Mouse (Mus musculus): Measurements from ENCODE around the gene Chid1. TPM values are rescaled to one million over a fixed set of nuclear protein-coding genes. Genes with fewer than 3 reads are reported as not detected.

The Chid1 gene
- polyA plus RNA-seq, 1 experiment from 2014 or later = 24.3 TPM

DNA sequence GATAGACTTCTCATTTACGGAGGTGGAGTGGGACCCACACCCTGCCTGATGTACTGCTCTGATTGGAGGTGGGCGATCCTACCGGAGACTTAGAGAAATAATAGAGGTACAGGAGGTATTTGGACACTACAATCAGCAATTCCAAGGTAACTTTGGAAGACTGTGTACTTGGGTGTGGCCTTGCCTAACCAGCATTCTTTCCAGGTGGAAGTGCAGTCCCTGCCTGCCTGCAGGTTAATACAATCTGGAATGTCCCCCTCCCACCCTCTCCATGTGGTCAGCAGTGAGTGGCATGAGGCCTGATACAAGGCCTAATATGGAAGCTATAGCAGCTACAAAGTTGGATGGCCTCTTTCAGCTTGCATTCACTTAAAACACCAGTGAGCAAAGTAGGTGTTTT, 30.3 kb upstream of the Chid1 start:
- no peak for ATAC-seq
- Histone ChIP-seq H3K4me1 (peaks cover 15% of the 10 kb centered on the region), H3K4me2 (no peak overlapping the region), H3K4me3 (no peak overlapping the region), H3K9me3 (replicated peaks) (no peaks in the 10 kb centered on the region), H3K9ac (no peak overlapping the region), H3K27me3 (no peaks in the 10 kb centered on the region), H3K36me3 (ENCODE audit: poor library complexity, severe bottlenecking) (no peaks in the 10 kb centered on the region), H3K27ac (no peak overlapping the region)
- 93% methylated on average over 3 of the region's 3 CpGs for WGBS

DNA sequence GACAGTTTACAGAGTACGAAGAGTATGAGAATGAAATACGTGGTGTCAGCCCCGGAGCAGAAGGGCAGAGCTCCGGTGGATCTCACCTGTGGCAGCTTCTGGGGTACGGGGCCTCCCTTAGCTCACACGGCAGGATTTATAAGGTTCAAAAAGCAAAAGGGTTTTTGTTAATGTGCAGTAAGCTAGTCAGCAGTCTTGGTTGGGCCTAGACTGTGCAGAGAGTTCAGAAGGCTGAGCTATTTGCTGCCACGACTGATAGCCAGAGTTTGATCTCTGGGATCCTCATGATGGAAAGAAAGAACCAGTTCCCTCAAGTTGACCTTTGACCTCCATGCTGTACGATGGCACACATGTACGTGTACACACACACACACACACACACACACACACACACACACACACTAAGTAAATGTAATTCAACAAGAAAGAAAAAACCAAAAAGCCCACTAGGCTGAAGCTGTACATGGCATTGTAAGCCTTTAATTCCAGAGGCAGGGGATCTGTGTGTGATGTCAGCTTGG, 29.7 kb upstream of the Chid1 start:
- ATAC-seq = no peak
- 90% methylated on average over 9 of the region's 9 CpGs for WGBS

DNA sequence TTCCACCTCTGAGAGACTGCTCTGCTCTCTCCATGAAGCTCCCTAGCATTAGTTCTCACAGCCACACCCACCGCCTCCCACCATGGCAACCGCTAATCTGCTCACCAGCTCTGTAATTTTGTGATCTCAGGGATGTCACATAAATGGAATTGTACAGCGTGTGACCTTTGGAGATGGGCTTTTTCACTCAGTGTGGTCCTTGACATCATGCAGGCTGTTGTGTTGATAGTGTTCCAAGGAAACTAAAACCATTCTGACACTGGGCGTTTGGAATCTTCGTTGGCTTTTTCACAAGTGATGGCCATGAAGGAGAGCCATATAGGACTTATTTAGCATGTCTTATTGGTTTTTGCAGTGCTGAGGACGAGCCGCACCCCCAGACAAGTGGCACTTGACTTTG, 26.9 kb upstream of the Chid1 start:
- Histone ChIP-seq H3K9me3 (replicated peaks) (no peaks in the 10 kb centered on the region), H3K36me3 (ENCODE audit: poor library complexity, severe bottlenecking) (no peaks in the 10 kb centered on the region), H3K27me3 (no peaks in the 10 kb centered on the region), H3K4me3 (no peak overlapping the region), H3K9ac (no peak overlapping the region), H3K4me2 (no peak overlapping the region), H3K4me1 (peaks cover 35% of the 10 kb centered on the region), H3K27ac (0 out of 2 replicates have a peak overlapping the region, but pooled peaks have one; percentile 14)
- ATAC-seq = no peak
- WGBS = 78% methylated on average over 7 of the region's 7 CpGs

More for the DNA sequence above, 29.7 kb upstream of the Chid1 start:
- H3K9me3 ChIP-seq (replicated peaks) = no peaks in the 10 kb centered on the region
- no peak overlapping the region for H3K4me2 ChIP-seq
- no peak overlapping the region for H3K9ac ChIP-seq
- no peak overlapping the region for H3K4me3 ChIP-seq
- H3K36me3 ChIP-seq (ENCODE audit: poor library complexity, severe bottlenecking) = no peaks in the 10 kb centered on the region
- H3K27me3 ChIP-seq = no peaks in the 10 kb centered on the region
- peaks cover 20% of the 10 kb centered on the region for H3K4me1 ChIP-seq
- H3K27ac ChIP-seq = no peak overlapping the region

DNA sequence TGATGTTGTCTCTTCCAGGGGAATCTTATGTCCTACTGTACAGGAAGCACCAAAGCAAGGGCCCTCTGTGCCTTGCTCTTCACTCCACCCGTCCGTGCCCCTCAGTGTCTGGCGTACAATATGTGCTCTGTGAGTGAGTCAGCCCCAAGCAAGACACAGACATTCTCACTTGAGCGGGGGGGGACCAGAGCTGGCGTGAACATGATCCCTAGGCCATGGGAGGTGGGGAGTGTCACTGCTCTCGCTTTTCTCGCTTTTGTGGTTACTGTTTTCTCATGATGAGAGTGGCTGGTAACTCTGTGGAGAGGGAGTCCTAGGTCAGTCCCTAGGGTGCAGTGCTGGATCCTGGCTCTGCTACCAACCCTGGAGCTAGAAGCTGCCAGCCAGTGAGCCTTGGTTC, 24.9 kb upstream of the Chid1 start:
- Histone ChIP-seq H3K9me3 (replicated peaks) (no peaks in the 10 kb centered on the region), H3K4me2 (no peak overlapping the region; the same call in 1 of the 2 replicates), H3K4me1 (peaks cover 40% of the 10 kb centered on the region), H3K27ac (no peak overlapping the region), H3K4me3 (no peak overlapping the region), H3K36me3 (ENCODE audit: poor library complexity, severe bottlenecking) (no peaks in the 10 kb centered on the region), H3K9ac (no peak overlapping the region), H3K27me3 (peaks cover 5% of the 10 kb centered on the region; the same call in 1 of the 2 replicates)
- 81% methylated on average over 7 of the region's 7 CpGs for WGBS
- ATAC-seq = no peak

DNA sequence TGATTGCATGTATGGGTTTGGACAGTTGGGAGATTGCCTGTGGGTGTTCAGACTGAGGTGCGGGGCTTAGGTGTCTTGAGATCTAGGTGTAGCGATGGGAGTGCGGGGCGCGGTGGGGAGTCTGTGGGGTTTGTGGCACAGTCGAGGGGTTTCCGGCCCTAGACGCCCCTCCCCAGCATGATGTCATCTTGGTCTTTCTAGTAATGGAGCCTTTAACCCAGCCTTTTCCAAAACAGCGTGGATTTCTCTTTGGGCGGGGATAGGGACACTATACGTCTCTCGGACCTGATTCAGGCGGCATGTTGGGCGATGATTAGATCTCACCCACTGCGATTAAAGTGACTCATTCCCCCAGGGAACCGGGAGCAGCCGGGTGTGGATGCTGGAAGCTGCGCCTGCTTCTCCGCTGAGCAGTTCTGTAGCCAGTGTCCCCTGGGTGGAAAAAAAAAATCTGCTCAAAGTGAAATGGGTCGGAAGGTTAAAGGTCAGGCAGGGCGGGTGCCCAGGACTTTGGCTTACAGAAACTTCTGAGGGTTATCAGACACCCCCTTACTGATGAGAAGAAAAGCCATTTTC, 23.3 kb upstream of the Chid1 start:
- H3K4me2 ChIP-seq = peak overlapping the region; percentile 83
- peak overlapping the region; percentile 98 for H3K9ac ChIP-seq
- H3K9me3 ChIP-seq (replicated peaks) = no peaks in the 10 kb centered on the region
- H3K27ac ChIP-seq = peak overlapping the region; percentile 78; the same call in 1 of the 2 replicates
- H3K36me3 ChIP-seq (ENCODE audit: poor library complexity, severe bottlenecking) = no peaks in the 10 kb centered on the region
- H3K4me1 ChIP-seq = peaks cover 40% of the 10 kb centered on the region
- peaks cover 5% of the 10 kb centered on the region; the same call in 1 of the 2 replicates for H3K27me3 ChIP-seq
- ATAC-seq = peak; percentile 31
- peak overlapping the region; percentile 97 for H3K4me3 ChIP-seq
- WGBS = 2% methylated on average over 21 of the region's 21 CpGs

DNA sequence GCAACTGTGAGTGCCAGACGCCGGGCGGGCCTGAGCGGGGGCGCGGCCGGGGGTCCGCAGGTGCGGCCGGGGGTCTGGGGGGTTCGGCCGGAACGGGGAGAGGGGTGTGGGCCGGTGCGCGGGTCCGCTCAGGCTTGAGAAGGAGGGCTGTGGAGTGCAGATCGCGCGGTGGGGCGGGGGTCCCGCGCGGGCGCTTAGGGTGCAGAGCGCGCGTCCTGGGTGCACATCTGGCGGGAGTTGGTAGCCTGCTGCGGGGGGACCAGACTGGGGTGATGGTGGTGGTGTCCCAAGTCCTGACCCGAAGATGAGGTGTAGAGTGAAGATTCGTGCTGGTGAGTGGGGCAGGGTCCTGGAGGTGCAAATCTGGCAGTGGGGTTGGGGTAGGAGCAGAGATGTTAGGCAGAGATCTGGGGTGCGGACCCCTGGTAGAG, 22.8 kb upstream of the Chid1 start:
- Histone ChIP-seq H3K36me3 (ENCODE audit: poor library complexity, severe bottlenecking) (no peaks in the 10 kb centered on the region), H3K9me3 (replicated peaks) (no peaks in the 10 kb centered on the region), H3K27me3 (peaks cover 5% of the 10 kb centered on the region; the same call in 1 of the 2 replicates), H3K27ac (peak overlapping the region; percentile 78), H3K4me1 (peaks cover 38% of the 10 kb centered on the region), H3K4me3 (peak overlapping the region; percentile 97), H3K4me2 (peak overlapping the region; percentile 83), H3K9ac (peak overlapping the region; percentile 98)
- WGBS = under 1% methylated on average over 33 of the region's 33 CpGs
- ATAC-seq = peak; percentile 65

DNA sequence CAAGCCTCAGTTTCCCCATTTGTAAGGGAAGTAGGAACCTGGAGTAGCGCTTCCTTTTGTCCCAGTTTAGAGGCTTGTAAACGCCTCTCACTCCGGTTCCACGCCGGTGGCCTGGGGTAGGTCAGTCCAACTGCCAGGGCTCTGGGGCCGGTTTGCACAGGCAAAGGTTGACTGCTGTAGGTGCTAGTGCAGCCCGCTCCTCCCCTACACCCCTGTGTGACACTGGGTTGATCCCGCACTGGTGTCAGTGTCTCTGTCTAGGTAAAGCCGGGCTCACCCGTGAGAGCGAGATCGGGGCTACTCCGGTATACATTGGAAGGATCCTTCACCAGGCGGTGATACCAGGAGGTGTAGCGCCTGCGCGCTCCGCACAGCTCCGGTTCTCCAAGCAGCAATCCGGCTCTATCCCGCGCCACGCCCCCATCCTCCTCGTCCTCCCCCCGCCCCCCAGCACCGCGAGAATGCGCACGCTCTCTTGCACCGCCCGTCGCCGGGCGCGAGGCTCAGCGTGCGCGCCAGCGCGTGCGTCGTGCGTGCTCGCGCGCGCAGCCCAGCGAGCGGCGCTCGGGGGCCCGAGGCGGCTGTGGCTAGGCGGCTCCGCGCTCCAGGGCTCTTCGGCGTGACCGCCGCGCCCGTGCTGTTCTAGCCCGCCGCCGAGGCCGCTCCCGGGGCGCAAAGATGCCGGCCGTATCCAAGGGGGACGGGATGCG, 22.2 kb upstream of the Chid1 start, which contains the start of gene Ap2a2:
Gene Ap2a2 (plus strand): TSS at position 492 of the 710 bp plus-strand sequence.
- peaks cover 5% of the 10 kb centered on the region; the same call in 1 of the 2 replicates for H3K27me3 ChIP-seq
- peak within 1 kb of the TSS; percentile 98 for H3K9ac ChIP-seq
- H3K27ac ChIP-seq = peak within 1 kb of the TSS; percentile 78
- peak; percentile 96 for ATAC-seq
- peak within 1 kb of the TSS; percentile 97 for H3K4me3 ChIP-seq
- H3K4me2 ChIP-seq = peak within 1 kb of the TSS; percentile 83
- no peaks in the 10 kb centered on the region for H3K9me3 ChIP-seq (replicated peaks)
- under 1% methylated on average over 70 of the region's 72 CpGs for WGBS
- no peaks in the 10 kb centered on the region for H3K36me3 ChIP-seq (ENCODE audit: poor library complexity, severe bottlenecking)
- peaks cover 32% of the 10 kb centered on the region for H3K4me1 ChIP-seq

DNA sequence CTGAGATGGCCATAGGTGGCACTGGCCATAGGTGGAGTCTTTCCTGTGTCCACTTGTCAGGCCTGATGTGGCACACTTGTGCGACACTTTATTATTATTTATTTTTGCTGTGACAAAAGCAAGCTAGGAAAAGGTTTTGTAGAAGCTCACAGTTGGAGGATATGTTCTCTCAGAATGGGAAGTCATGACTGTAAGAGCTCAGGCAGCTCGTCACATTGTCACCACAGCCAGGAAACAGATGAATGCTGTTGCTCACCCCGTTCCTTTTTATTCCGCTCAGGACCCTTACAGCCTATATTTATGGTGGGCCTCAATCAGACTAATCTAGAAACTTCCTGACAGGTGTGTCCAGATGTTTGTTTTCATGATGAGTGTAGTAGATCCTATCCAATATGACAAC, 20.8 kb upstream of the Chid1 start:
- no peak overlapping the region for H3K27ac ChIP-seq
- H3K36me3 ChIP-seq (ENCODE audit: poor library complexity, severe bottlenecking) = no peaks in the 10 kb centered on the region
- H3K4me1 ChIP-seq = peaks cover 25% of the 10 kb centered on the region
- no peak overlapping the region for H3K9ac ChIP-seq
- H3K27me3 ChIP-seq = peaks cover 5% of the 10 kb centered on the region; the same call in 1 of the 2 replicates
- H3K4me2 ChIP-seq = no peak overlapping the region
- no peak overlapping the region for H3K4me3 ChIP-seq
- ATAC-seq = no peak
- 95% methylated on average over 4 of the region's 4 CpGs for WGBS
- no peaks in the 10 kb centered on the region for H3K9me3 ChIP-seq (replicated peaks)

DNA sequence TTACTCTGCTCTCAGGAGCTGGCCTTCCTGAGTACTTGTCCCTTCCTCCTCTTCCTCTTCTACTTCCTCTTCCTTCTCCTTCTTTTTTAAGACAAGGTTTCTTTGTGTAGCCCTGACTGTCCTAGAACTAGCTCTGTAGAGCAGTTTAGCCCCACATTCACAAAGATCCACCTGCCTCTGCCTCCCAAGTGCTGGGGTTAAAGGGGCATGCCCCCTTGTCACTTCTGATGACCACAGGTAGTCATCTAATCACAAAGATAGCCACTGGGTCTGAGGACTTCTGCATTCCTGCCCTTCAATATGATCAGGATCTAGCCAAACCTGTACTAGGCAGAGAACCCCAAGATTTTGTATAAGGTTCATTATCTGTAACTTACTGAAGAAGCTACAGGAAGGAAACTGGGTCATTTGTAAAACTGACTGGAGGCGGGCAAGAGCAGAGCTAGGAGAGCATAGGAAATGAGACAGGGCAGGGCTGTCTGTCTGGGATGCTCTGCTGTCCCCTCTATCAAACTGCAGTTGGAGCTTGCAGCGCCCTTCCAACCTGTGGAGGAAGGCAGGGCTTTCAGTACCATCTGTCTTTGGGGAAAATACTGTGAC, 20.2 kb upstream of the Chid1 start:
- Histone ChIP-seq H3K4me2 (no peak overlapping the region), H3K27me3 (peaks cover 5% of the 10 kb centered on the region; the same call in 1 of the 2 replicates), H3K9me3 (replicated peaks) (no peaks in the 10 kb centered on the region), H3K4me3 (no peak overlapping the region), H3K4me1 (peaks cover 24% of the 10 kb centered on the region), H3K36me3 (ENCODE audit: poor library complexity, severe bottlenecking) (no peaks in the 10 kb centered on the region), H3K27ac (no peak overlapping the region), H3K9ac (no peak overlapping the region)
- WGBS = 78% methylated on average over 2 of the region's 2 CpGs
- no peak for ATAC-seq

DNA sequence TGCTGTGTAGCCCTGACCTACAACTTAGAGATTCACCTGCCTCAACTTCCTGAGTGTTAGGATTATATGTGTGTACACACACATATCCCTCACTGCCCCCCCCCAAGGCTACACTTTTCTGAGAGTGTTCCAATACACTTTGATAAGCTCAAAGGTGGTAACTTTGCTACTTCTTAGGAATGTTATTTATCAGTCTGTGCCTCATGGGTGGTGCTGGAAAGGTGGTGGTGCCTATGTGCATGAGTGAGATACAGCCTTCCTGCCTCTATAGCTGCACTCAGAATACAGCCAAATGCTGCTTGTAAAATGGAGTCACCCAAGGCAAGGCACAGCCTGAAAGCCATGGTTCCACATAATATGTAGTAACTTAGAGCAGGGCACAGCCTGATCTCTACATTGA, 19.3 kb upstream of the Chid1 start:
- H3K9me3 ChIP-seq (replicated peaks) = no peaks in the 10 kb centered on the region
- no peaks in the 10 kb centered on the region for H3K36me3 ChIP-seq (ENCODE audit: poor library complexity, severe bottlenecking)
- H3K27ac ChIP-seq = no peak overlapping the region
- no peak overlapping the region for H3K9ac ChIP-seq
- H3K27me3 ChIP-seq = peaks cover 5% of the 10 kb centered on the region; the same call in 1 of the 2 replicates
- ATAC-seq = no peak
- no peak overlapping the region for H3K4me2 ChIP-seq
- H3K4me1 ChIP-seq = peaks cover 16% of the 10 kb centered on the region
- no peak overlapping the region for H3K4me3 ChIP-seq

DNA sequence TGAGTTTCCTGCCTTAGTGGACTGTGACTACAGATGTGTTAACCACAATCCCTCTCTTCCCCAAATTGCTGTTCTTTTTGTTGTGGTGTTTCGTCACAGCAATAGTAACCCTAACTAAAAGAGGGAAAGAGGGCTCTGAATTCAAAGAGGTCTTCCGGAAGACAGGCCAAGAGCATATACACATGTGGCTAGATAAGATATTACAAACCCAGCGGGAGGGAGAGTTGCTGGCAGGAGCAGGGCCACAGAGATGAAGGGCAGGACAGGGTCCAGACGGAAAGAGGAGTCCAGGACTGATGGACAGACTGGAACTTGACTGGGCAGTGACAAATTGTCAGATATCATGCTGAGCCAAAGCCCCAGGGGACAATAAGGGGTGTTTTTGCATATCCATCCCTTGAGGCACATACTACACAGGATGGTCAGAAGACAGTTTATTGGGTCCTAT, 18.7 kb upstream of the Chid1 start:
- Histone ChIP-seq H3K9ac (no peak overlapping the region), H3K27ac (no peak overlapping the region), H3K4me1 (peaks cover 11% of the 10 kb centered on the region), H3K9me3 (replicated peaks) (no peaks in the 10 kb centered on the region), H3K36me3 (ENCODE audit: poor library complexity, severe bottlenecking) (no peaks in the 10 kb centered on the region), H3K4me3 (no peak overlapping the region), H3K4me2 (no peak overlapping the region), H3K27me3 (peaks cover 5% of the 10 kb centered on the region; the same call in 1 of the 2 replicates)
- ATAC-seq = no peak
- WGBS = 76% methylated on average over 4 of the region's 4 CpGs

DNA sequence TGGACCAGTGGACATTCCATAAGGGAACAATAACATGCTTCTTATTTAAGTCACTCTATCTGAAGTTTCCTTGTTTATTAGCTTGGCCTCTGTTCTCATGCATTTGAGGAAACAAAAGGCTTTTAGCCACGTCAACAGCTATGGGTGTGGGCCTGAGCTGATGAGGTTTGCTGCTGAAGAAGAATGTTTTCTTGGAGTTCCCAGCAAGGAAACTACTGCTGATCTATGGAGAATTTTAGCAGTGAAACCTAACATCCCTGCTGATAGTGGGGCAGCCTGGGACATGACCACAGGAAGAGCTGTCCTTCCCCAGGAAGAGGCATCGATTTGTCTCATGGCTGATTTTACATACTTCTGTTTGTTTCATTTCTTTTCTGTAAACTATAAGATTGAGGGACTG, 10.8 kb upstream of the Chid1 start:
- H3K27ac ChIP-seq = no peak overlapping the region
- ATAC-seq = no peak
- H3K4me3 ChIP-seq = no peak overlapping the region
- H3K9ac ChIP-seq = no peak overlapping the region
- H3K27me3 ChIP-seq = no peaks in the 10 kb centered on the region
- no peak overlapping the region for H3K4me2 ChIP-seq
- H3K4me1 ChIP-seq = no peaks in the 10 kb centered on the region
- H3K36me3 ChIP-seq (ENCODE audit: poor library complexity, severe bottlenecking) = no peaks in the 10 kb centered on the region
- WGBS = 82% methylated on average over 2 of the region's 2 CpGs
- H3K9me3 ChIP-seq (replicated peaks) = no peaks in the 10 kb centered on the region

Measured in forebrain, embryonic 13.5 days (tissue).